Mouse (Mus musculus) adrenal gland, adult (tissue): ENCODE measurements around the gene Mxra7.
"Not testable (repeated sequence)": the region's sequence is repeated elsewhere in the genome, so short reads cannot be mapped to it uniquely, and the experiment has no call there.

Source experiments
- DNase-seq, 2 experiments: peaks; one replicate each; pipeline ENCODE4 v3.0.0; 2022 to 2023; ENCODE audit warnings: low spot score in 1 of 2; ENCODE audit not compliant: inconsistent age in 2 of 2

The Mxra7 gene

GRCm38 (mm10) chr11:116847187-116848085 lies 19.6 kb upstream of the Mxra7 start:
- peak in 1 of 2 experiments; percentile 29 for DNase-seq

DNA sequence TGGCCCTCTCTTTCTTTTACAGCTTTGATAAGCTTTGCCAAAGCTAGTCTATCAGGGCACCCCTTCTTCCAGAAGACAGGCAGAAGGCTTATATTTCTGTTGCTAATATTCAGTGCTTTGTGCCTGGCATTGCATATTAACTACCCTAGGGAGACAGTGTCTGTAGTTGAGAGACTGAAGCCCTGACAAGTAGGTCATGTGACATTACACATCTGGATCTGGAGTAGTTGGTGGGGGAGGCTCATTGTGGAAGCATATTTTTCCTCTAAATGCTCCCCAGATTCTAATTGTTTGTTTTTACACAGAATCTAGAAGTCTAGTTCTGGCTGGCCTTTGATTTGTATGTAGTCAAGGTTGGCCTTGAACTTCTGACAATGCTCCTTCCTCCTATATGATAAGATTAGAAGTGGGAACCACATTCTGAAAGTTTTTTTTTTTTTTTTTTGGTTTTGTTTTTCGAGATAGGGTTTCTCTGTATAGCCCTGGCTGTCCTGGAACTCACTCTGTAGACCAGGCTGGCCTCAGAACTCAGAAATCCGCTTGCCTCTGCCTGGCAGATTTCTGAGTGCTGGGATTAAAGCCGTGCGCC lies 18.8 kb upstream of the Mxra7 start:
- no peak for DNase-seq

GRCm38 (mm10) chr11:116843261-116844233 lies 15.7 kb upstream of the Mxra7 start, which contains the start of the genes Mettl23 and Jmjd6:
Mettl23 (plus strand) TSS chr11:116843278.
Jmjd6 (minus strand) TSS chr11:116843449.
- peak; percentile 99 for DNase-seq

GRCm38 (mm10) chr11:116842531-116843260 lies 14.8 kb upstream of the Mxra7 start:
- peak; percentile 84 to 93 for DNase-seq

GRCm38 (mm10) chr11:116840748-116841147 lies 12.9 kb upstream of the Mxra7 start:
- peak in 1 of 2 experiments; percentile 37 for DNase-seq

DNA sequence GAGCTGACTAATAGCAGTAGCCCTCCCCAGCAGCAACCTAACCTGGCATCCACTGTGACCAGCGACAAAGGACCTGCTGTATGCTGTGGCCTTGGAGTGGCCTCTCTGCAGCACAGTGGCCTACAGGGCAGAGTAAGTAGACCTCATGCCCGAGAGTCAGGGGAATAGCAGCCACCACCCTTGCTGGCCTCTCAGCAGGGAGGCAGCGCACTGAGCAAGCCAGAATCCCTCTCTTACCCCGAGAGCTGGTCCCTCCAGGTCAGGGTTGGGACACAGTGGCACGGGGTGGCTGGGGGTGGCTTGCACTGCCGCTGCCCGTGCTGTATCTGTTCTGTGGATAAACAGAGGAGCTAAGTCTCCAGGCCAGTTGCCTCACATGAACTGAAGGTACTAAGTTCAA lies 11.8 kb upstream of the Mxra7 start:
- DNase-seq: peak in 1 of 2 experiments; percentile 41

DNA sequence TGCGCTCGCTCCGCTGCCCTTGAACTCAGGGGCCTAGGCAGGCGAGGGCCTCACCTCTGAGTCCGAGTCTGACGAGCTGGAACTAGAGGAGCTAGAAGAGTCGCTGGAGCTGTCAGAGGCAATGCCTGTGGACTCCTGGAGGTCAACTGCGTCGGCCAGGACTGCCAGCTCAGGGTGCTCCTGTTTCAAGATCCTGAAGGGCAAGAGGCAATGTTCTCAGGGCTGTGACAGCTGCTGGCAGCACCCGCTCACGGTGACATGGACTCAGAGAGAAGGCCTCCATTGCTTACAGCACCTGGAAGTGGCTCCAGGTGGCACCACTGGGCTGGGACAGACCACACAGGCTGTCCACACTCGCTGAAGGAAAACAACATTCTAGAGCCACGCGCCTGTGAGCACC lies 11.1 kb upstream of the Mxra7 start:
- peak in 1 of 2 experiments; percentile 28 for DNase-seq

DNA sequence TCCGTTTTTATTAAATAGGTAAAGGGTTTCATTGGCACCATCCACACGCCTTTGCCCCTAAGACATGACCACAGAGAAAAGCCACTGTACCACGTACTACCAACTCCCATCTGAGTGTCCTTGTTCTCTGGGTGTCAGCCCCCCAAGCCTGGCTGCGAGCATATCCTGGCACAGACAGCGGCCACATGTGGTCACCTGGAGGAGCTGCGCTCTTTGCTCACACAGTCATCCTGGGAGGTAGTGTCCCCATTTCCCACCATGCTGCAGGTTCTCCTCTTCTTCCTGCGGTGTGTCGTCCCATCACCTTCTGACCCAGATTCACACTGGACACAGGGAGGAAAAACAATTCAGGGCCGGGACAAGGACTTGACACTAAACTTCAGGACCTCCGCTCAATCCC lies 9.6 kb upstream of the Mxra7 start:
- DNase-seq: no peak

DNA sequence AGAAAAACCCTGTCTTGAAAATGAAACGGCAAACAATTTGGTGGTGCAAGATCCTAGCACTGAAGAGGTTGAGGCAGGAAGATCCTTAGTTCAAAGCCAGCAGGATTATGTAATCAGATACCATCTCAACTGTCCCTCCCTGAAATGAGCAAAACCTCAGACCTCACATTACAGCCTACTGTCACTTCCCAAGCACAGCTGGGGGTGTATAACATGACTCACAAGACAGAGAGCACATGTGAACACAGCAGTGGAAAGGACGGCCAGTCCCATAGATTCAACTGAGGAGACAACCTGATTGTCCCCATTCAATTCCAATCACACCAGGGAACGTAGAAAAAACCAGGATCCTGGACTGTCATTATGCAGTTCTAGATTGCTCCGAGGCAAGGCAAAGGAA lies 8.4 kb upstream of the Mxra7 start:
- no peak for DNase-seq

- no peak for DNase-seq
These were observed 7.1 kb upstream of the Mxra7 start for GRCm38 (mm10) chr11:116834954-116835353.

DNA sequence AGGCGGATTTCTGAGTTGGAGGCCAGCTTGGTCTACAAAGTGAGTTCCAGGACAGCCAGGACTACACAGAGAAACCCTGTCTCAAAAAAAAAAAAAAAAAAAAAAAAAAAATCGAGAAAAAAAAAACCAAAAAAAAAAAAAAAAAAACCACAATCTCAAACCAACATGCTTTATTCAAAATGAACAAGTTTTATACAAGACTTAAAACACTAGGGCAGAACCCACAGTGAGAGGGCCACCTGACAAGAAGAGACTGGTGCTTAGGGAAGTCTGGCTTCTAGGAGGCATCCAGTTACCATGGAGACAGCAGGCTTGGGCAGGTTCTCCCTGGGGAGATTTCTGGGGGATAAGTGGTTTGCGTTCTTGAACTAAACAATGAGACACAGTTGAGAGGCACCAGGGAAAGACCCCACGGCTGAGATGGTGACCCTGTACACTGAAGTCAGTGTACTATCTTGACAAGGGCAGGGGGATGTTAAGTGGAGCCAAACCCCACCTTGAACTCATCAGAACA lies 4.4 kb upstream of the Mxra7 start:
- DNase-seq: no peak

DNA sequence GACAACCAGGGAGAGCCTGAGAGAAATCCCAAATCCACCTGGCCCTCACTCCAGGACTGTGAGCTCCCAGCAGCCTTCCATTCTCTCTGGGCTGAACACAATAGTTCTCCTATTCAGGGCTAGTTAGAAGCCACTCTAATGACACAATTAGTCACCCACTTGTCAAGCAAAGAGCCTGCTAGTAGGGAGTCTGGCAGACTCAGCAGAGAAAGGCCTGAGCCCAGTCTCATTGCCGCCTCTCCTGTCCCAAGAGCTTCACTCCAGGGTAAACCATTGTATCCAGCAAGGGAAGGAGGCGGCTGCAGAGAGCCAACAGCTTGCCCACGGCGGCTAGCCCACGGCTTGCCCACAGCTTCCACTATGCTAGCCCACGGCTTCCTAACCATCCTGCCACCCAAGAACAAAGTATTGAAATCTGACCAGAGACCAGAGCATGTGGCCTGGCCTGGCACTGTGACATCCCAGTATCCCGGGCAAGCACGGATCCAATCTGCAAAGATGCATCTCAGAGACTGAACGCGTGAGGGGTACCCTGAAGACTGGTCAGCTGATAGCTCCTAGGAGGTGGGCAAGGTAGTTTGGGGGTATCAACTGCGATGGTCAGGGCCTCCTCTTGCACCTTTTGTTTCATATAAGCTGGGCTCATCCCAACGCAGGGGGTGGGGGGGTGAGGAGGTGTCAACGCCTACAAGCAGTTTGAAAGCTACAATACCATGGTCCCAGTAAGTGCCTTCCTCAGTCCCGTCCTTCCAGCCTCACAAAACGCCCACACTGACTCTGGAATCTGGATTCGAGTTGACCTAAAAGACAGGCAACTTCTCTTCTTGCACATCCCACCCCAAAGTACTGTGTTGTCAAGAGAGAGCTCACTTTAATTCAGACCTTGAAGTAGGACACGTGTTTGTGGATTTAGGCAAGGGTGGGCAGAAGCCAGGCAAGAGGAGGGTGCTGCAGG lies 1.0 kb downstream of the Mxra7 start:
- peak; percentile 33 to 57 for DNase-seq

- DNase-seq: peak; percentile 69 to 81
These were observed 2.6 kb downstream of the Mxra7 start for GRCm38 (mm10) chr11:116825230-116825629.

- DNase-seq: not testable (repeated sequence)
These were observed 4.0 kb downstream of the Mxra7 start for GRCm38 (mm10) chr11:116823885-116824284.

GRCm38 (mm10) chr11:116823255-116823654 lies 4.6 kb downstream of the Mxra7 start:
- DNase-seq: no peak

- DNase-seq: no peak
These were observed 5.2 kb downstream of the Mxra7 start for GRCm38 (mm10) chr11:116822626-116823025.

DNA sequence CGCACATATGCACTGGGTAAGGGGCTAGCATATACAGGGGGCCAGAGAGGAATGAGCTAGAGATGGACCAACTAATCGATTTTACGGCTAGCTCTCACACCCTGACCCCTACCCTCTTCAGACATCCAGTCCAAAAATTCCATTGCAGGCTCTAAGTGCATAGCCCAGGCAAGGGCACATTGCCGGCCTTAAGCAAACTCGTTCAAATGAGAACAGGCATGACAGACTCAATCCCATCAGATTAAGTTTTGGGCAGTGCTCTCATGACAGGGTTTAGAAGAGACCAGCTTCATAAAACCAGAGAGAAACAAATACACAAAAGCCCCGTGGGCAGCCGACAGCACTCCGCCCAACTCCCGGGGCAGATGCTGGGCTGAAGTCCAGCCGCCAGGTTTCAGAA lies 5.6 kb downstream of the Mxra7 start:
- DNase-seq: no peak

DNA sequence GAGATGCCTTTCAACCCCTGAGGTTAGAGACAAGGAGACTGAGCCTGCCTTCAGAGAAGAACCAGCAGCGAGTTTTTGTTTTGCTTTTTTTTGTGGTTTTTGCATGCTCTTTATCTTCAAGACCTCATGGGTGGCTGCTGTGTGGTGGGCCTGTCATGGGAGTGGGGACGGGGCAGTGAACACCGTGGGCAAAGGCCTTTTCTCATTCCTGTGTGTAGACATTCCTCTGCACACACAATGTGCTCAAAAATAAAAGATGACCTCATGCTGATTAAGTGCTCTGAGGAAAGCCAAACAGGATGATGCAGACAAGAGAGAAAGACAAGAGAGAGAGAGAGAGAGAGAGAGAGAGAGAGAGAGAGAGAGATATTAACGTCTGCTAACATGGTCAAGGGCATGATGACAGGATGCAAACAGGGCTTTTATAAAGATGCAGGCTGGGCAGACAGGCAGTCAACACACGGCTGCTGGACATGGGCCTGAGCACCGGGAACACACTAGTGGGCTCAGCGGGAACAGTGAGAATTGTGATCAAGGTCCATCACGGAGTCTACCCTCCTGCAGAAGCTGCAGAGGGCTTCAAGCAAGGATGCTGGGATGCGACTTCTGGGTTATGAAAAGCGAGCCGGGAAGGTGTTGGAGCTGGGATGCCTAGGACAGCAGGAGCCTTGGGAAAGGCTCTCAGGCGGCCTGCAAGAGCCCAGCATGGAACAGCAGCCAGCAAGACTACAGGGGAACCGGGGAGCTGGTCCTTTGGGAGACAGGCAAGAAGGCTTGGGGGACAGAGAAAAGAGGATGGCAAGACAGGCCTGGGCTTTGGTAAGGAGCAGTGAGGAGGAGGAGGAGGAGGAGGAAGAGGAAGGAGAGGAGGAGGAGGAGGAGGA lies 6.5 kb downstream of the Mxra7 start:
- no peak for DNase-seq
